Mouse (Mus musculus) cerebellum, adult 2 months (tissue): ENCODE measurements around the gene Notch3. TPM values are rescaled to one million over a fixed set of nuclear protein-coding genes. Genes with fewer than 3 reads are reported as not detected.

Experiments used
- DNase-seq, 2 experiments: peaks; one replicate each; pipeline ENCODE4 v3.0.0; 2021
- H3K27ac ChIP-seq: fragments of 200-500 bp; 2 replicates; pipeline ENCODE4 v1.5.1; 2012; ENCODE audit warnings: low read length, control low read depth, inconsistent platforms; ENCODE audit not compliant: insufficient read depth
- H3K27me3 ChIP-seq: fragments of 200-500 bp; 2 replicates; pipeline ENCODE4 v1.6.1; 2012; ENCODE audit warnings: inconsistent platforms, mild to moderate bottlenecking, low read length, moderate library complexity; ENCODE audit not compliant: control insufficient read depth, insufficient read depth
- H3K4me1 ChIP-seq: fragments of 200-500 bp; 2 replicates; pipeline ENCODE4 v1.6.1; 2011; ENCODE audit warnings: low read length; ENCODE audit not compliant: control insufficient read depth, insufficient read depth
- H3K4me3 ChIP-seq: fragments of 200-500 bp; replicated peaks from 2 replicates; pipeline ENCODE3; 2011; ENCODE audit warnings: mild to moderate bottlenecking, low read depth, low read length, control low read depth; ENCODE audit not compliant: insufficient read depth
- CTCF ChIP-seq: fragments of 200-500 bp; IDR thresholded peaks from 2 replicates; pipeline ENCODE4 v1.5.1; 2011; ENCODE audit warnings: low read depth, mild to moderate bottlenecking, control low read depth, low read length, moderate library complexity, borderline replicate concordance; ENCODE audit not compliant: insufficient read depth
- POLR2A ChIP-seq: fragments of 200-500 bp; IDR thresholded peaks from 2 replicates; pipeline ENCODE4 v1.6.1; 2011; ENCODE audit warnings: low read length, control low read depth, borderline replicate concordance; ENCODE audit not compliant: insufficient read depth
- WGBS: fragments of 180-500 bp; shearing (Covaris S2); methylation state at CpG from one replicate; pipeline ENCODE4 v1.1.7; 2018; 5-methylcytosine and 5-hydroxymethylcytosine counted together
- polyA plus RNA-seq: library from polyadenylated mRNA; depleted of rRNA; stranded (reverse); fragments of >200 nt; gene quantifications from 2 replicates; pipeline ENCODE4 v1.2.3, GENCODE M21; 2012

The Notch3 gene
- polyA plus RNA-seq, 1 experiment = 11.0 TPM

DNA sequence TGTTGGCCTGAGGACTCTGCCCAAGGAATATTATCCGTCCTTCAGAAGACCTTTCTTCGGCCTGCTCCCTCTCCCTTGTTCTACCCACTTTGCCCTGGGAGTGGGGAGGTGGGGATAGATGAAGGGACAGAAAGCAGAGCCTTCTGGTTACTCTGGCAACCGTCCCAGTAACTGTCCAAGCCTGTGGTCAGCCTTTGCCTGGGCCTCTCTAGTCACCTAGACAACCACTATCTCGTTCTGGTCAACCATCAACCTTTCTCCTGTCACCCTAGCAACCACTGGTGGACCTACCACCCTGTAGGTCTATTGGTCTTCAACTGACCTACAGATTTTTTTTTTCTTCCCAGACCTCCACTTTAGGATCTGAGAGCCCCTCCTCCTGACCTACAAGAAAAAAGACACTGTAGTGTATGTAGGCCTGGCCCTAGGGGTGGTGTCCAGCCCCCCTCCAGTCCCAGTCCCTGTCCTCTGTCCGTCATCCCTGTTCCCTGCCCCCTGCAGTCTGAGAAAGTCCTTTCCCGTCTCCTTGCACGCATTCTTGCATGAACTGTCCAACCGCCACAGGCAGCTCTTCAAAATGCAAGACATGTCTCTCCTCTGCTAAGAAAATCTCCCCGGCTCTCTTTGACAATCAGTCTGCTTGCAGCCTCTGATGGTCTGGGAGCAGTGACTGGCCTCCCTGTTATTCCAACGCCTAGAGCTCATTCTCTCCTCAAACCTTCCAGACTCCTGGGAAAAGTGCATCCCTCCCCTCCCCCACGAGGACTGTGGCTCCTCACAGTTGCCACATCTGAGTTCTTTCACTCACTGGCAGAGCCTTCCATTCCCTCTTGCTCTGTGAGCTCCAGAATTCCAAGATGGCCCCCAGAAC, 13.2 kb upstream of the Notch3 start:
- Histone ChIP-seq H3K4me3 (no peak overlapping the region), H3K27ac (no peak overlapping the region), H3K4me1 (no peaks in the 10 kb centered on the region), H3K27me3 (no peaks in the 10 kb centered on the region)
- WGBS = 30% methylated on average over 11 of the region's 11 CpGs
- TF ChIP-seq CTCF (no peak), POLR2A (no peak)
- no peak for DNase-seq

DNA sequence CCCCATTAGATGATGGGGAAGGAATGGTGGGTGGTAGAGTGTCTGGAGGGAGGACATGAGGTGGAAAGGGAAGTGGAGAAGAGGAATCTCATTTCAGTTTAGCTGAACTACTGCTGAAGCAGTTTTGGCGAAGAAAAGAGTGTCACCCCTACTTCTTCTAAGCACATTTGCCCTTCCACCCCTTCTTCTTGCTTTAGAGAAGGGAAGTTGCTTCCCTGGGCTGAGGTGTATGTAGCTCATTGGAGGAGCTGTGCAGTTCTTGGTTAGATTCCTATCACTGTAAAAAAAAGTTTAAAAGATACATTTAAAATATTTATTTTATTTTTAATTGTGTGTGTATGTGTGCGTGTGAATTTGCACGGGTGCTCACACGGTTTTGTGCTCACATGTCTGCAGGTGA, 10.3 kb upstream of the Notch3 start:
- no peaks in the 10 kb centered on the region for H3K4me1 ChIP-seq
- H3K4me3 ChIP-seq = no peak overlapping the region
- no peak for TF ChIP-seq CTCF
- TF ChIP-seq POLR2A = no peak
- DNase-seq = no peak
- H3K27me3 ChIP-seq = no peaks in the 10 kb centered on the region
- H3K27ac ChIP-seq = no peak overlapping the region
- 94% methylated on average over 4 of the region's 4 CpGs for WGBS

DNA sequence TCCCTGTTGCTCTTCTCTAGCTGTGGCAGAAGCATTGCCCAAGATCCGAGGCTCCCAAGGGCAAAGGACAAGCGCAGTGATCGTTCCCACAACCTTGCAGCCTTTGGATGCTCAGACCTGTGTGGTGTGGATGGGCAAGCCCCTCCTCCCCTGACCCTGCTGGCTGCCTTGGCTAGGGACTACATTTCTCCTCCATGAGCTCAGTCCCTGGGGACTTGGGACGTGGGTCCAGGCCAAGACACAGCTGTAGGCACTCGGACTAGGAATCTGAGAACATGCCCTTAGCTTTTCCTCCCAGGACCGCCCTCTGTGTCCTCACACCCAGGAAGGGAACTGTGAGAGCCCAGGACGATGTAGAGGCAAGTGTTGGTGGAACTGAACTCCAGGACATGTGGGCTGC, 6.5 kb upstream of the Notch3 start:
- H3K4me1 ChIP-seq = no peaks in the 10 kb centered on the region
- 47% methylated on average over 7 of the region's 7 CpGs for WGBS
- DNase-seq = no peak
- no peaks in the 10 kb centered on the region; the same call in 1 of the 2 replicates for H3K27me3 ChIP-seq
- TF ChIP-seq CTCF (no peak), POLR2A (no peak)
- H3K27ac ChIP-seq = no peak overlapping the region
- no peak overlapping the region for H3K4me3 ChIP-seq

DNA sequence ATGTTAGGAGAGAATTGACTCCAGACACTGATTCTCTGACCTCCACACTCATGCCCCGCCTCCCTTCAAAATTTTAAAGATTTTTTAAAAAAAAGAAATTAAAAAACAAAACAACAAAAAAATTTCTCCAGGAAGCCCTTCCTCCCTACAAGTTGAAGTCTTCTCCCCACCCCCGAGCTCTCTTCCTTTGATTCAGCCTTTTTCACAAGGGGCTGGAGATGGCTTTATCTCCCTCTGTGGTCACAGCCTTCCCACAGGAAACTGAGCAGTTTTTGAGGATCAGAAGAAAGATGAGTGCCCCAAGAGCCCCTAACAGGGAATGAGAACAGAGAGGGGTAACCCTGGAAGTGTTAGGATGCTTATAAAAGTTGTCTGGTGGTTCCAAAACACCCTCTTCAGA, 5.8 kb upstream of the Notch3 start:
- TF ChIP-seq POLR2A (no peak), CTCF (no peak)
- no peak overlapping the region for H3K27ac ChIP-seq
- H3K4me1 ChIP-seq = no peaks in the 10 kb centered on the region

DNA sequence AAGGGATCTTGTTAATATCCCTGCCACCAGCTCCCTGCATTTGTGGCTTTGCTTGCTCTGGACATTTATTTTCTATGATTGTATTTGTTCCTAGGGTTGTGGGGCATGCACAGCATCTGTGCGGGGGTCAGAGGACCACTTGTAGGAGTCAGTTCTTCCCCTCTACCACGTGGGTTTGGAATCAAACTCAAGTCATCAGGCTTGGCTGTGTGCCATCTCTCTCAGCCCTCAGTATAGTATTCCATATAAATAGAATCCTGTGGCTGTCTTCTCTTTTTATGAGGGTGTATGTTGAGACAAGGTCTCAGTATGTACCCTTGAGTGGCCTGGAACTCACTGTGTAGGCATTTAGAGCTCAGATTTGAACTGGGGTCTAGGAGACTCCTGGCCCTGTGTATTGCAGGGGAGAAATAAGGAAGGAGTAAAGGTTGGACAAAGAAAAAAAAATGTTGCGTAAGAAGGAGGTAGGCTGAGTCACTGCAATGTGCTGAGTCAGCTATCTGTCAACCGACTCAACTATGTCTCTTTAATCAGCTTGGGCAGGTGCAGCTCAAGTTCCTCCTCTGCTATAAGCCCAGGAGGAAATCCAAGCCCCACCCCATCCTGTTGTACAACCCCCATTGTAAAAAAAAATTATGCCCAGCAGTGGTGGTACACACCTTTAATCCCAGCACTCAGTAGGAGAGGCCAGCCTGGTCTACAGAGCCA, 3.0 kb upstream of the Notch3 start:
- no peak overlapping the region for H3K4me3 ChIP-seq
- no peak overlapping the region for H3K27ac ChIP-seq
- H3K27me3 ChIP-seq = peaks cover 5% of the 10 kb centered on the region; the same call in 1 of the 2 replicates
- no peak for TF ChIP-seq CTCF
- 79% methylated on average over 4 of the region's 4 CpGs for WGBS
- no peaks in the 10 kb centered on the region for H3K4me1 ChIP-seq
- DNase-seq = no peak

More for the DNA sequence above, 5.8 kb upstream of the Notch3 start:
- WGBS = 89% methylated on average over 2 of the region's 2 CpGs
- H3K4me3 ChIP-seq = no peak overlapping the region
- no peaks in the 10 kb centered on the region; the same call in 1 of the 2 replicates for H3K27me3 ChIP-seq
- no peak for DNase-seq

DNA sequence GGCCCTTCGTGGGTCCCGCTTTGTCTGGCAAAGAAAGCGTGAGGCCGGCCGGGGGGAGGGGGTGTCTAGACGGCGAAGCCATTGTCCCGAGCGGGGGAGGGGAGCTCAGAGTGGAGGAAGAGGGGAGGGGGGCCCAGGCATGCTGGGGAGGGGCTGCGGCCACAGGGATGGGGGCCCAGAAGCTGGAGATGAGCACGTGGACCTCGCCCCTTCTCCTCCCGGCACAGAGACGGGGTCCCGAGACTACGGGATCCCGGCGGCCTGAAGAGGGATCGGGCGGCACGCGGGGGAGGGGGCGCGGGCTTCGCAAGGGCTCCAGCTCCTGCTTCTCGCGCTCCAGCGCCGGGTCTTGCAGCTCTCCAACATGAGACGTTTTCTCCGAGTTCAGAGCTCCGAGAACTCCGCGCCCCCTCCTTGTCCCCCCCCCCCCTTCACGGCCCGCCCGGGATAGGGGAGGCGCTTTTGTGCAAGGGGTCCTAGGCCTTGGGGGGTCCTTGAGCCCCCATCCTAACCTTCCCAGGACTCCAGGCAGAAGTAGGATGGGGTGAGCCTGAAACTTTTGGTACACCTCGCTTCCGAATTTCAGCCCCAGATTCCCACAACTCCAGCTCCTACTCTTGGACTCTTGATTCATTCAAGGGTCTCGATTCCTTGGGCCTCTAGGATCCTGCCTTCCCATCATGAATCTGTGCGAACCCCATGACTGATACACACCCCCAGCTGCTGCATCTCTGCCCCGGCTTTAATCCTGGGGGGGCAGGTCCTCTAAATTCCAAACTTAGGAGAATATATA, 653 bp downstream of the Notch3 start:
- WGBS = 1% methylated on average over 40 of the region's 43 CpGs
- H3K27me3 ChIP-seq = peaks cover 8% of the 10 kb centered on the region; the same call in 1 of the 2 replicates
- TF ChIP-seq POLR2A (no peak), CTCF (no peak)
- peaks cover 6% of the 10 kb centered on the region for H3K4me1 ChIP-seq
- H3K4me3 ChIP-seq = peak overlapping the region; percentile 10
- DNase-seq = no peak
- no peak overlapping the region for H3K27ac ChIP-seq

DNA sequence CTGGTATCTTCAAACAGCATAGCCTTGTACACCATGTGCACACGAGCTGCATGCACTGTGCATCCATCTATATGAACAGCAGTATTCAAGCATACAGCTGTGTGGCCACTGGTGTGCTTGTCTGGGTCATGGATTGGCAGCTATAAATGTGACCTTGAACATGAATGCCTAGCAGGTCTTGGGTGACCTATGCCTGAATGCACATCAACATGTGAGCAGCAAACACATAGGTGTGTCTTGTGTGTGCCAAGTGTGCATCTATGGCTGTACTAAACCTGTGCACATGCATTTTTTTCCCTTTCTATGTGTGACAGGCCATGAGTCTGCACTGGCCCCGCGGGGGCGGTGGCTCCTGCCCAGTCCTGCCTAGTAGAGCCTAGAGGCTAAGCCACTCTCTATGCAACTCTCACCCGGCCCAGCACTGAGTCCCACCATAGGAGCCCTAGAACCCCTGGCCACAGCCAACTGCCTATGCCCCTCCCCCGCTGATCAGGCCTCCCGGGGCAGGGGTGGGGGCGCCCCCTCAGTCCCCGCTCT, 1.3 kb downstream of the Notch3 start:
- TF ChIP-seq CTCF (no peak), POLR2A (no peak)
- WGBS = 14% methylated on average over 9 of the region's 9 CpGs
- H3K4me1 ChIP-seq = peaks cover 6% of the 10 kb centered on the region
- DNase-seq = no peak
- no peak overlapping the region for H3K4me3 ChIP-seq
- peaks cover 8% of the 10 kb centered on the region; the same call in 1 of the 2 replicates for H3K27me3 ChIP-seq
- no peak overlapping the region for H3K27ac ChIP-seq
